Mouse (Mus musculus) large intestine, adult 2 months (tissue): ENCODE results near the gene 1700067K01Rik. TPM values are rescaled to one million over a fixed set of nuclear protein-coding genes. Genes with fewer than 3 reads are reported as not detected.
A peak's percentile ranks its signal among the peaks of the same experiment; 100 is the strongest.
"Not testable (repeated sequence)": the region's sequence is repeated elsewhere in the genome, so short reads cannot be mapped to it uniquely, and the experiment has no call there.

ENCODE experiments used
- DNase-seq: peaks from one replicate; pipeline ENCODE4 v3.0.0-alpha.2; 2012; ENCODE audit warnings: low read depth, low spot score
- WGBS: fragments of 180-500 bp; shearing (Covaris S2); methylation state at CpG from one replicate; pipeline ENCODE4 v1.1.7; 2018; 5-methylcytosine and 5-hydroxymethylcytosine counted together
- polyA plus RNA-seq: library from polyadenylated mRNA; depleted of rRNA; stranded (reverse); fragments of >200 nt; gene quantifications from 2 replicates; pipeline ENCODE4 v1.2.3, GENCODE M21; 2012

Gene 1700067K01Rik
- polyA plus RNA-seq, 1 experiment, result 0.27 TPM

GRCm38 (mm10) chr8:83980845-83981244, 20.5 kb upstream of the 1700067K01Rik start:
- WGBS, result 69% methylated on average over 8 of the region's 8 CpGs
- DNase-seq, result no peak

GRCm38 (mm10) chr8:83981533-83981932, 19.8 kb upstream of the 1700067K01Rik start:
- 92% methylated on average over 7 of the region's 7 CpGs for WGBS
- no peak for DNase-seq

- DNase-seq, result no peak
- WGBS, result 86% methylated on average over 4 of the region's 4 CpGs
These were observed 18.9 kb upstream of the 1700067K01Rik start for GRCm38 (mm10) chr8:83982449-83982848.

GRCm38 (mm10) chr8:83983222-83983621, 18.1 kb upstream of the 1700067K01Rik start:
- WGBS, result 91% methylated on average over 2 of the region's 2 CpGs
- not testable (repeated sequence) for DNase-seq

- WGBS, result 87% methylated on average over 7 of the region's 7 CpGs
- DNase-seq, result no peak
These were observed 12.1 kb upstream of the 1700067K01Rik start for GRCm38 (mm10) chr8:83989243-83989642.

GRCm38 (mm10) chr8:83990170-83990569, 11.1 kb upstream of the 1700067K01Rik start:
- no peak for DNase-seq
- 96% methylated on average over 14 of the region's 14 CpGs for WGBS

- DNase-seq, result no peak
- WGBS, result 91% methylated on average over 2 of the region's 2 CpGs
These were observed 8.8 kb upstream of the 1700067K01Rik start for GRCm38 (mm10) chr8:83992488-83992887.

GRCm38 (mm10) chr8:83994030-83994429, 7.3 kb upstream of the 1700067K01Rik start:
- WGBS, result 70% methylated on average over 3 of the region's 3 CpGs
- no peak for DNase-seq

GRCm38 (mm10) chr8:83995973-83996372, 5.3 kb upstream of the 1700067K01Rik start:
- DNase-seq, result no peak
- 45% methylated on average over 12 of the region's 12 CpGs for WGBS

- WGBS, result 1% methylated on average over 80 of the region's 103 CpGs
- no peak for DNase-seq
These were observed 4.5 kb upstream of the 1700067K01Rik start for GRCm38 (mm10) chr8:83996567-83997505.

- DNase-seq, result no peak
- WGBS, result 12% methylated on average over 99 of the region's 112 CpGs
These were observed 3.7 kb upstream of the 1700067K01Rik start, which contains the start of gene Samd1 for GRCm38 (mm10) chr8:83997511-83998141. Gene Samd1, plus strand, starts transcription at chr8:83997672.

- WGBS, result 8% methylated on average over 90 of the region's 92 CpGs
- no peak for DNase-seq
These were observed 2.9 kb upstream of the 1700067K01Rik start for GRCm38 (mm10) chr8:83998231-83999056.

- no peak for DNase-seq
- 62% methylated on average over 16 of the region's 16 CpGs for WGBS
These were observed 2.1 kb upstream of the 1700067K01Rik start for GRCm38 (mm10) chr8:83999057-83999705.

- WGBS, result 83% methylated on average over 2 of the region's 2 CpGs
- no peak for DNase-seq
These were observed 1.5 kb upstream of the 1700067K01Rik start for GRCm38 (mm10) chr8:83999825-84000224.

- no peak for DNase-seq
These were observed 1.8 kb downstream of the 1700067K01Rik start for GRCm38 (mm10) chr8:84002957-84003611.

GRCm38 (mm10) chr8:84003612-84004246, 2.4 kb downstream of the 1700067K01Rik start:
- DNase-seq, result no peak
- WGBS, result 75% methylated on average over 6 of the region's 6 CpGs

More at GRCm38 (mm10) chr8:84002957-84003611, 1.8 kb downstream of the 1700067K01Rik start:
- WGBS, result 83% methylated on average over 12 of the region's 12 CpGs

- under 1% methylated on average over 30 of the region's 30 CpGs for WGBS
- DNase-seq, result peak; percentile 75
These were observed 3.4 kb downstream of the 1700067K01Rik start for GRCm38 (mm10) chr8:84004533-84005201.

GRCm38 (mm10) chr8:84005502-84005901, 4.2 kb downstream of the 1700067K01Rik start:
- DNase-seq, result not testable (repeated sequence)
- WGBS, result 88% methylated on average over 7 of the region's 7 CpGs
